Mouse (Mus musculus) midbrain, embryonic 10.5 days (tissue): ENCODE measurements around the gene Plcl1. TPM values are rescaled to one million over a fixed set of nuclear protein-coding genes. Genes with fewer than 3 reads are reported as not detected.
A peak's percentile ranks its signal among the peaks of the same experiment; 100 is the strongest.

Source experiments
- DNase-seq: peaks from one replicate; pipeline ENCODE4 v3.0.0-alpha.2; 2017; ENCODE audit warnings: low spot score
- H3K27ac ChIP-seq: fragments of 300-500 bp; sonication (generic); replicated peaks from 2 replicates; pipeline ENCODE4 v1.5.1; 2016; ENCODE audit warnings: mild to moderate bottlenecking
- H3K27me3 ChIP-seq: fragments of 300-500 bp; sonication (generic); 2 replicates; pipeline ENCODE4 v1.6.1; 2016; ENCODE audit warnings: low read depth, mild to moderate bottlenecking; ENCODE audit not compliant: poor library complexity, severe bottlenecking
- H3K36me3 ChIP-seq: fragments of 300-500 bp; sonication (generic); 2 replicates; pipeline ENCODE4 v1.6.1; 2016; ENCODE audit warnings: mild to moderate bottlenecking, moderate library complexity
- H3K4me1 ChIP-seq: fragments of 300-500 bp; sonication (generic); 2 replicates; pipeline ENCODE4 v1.6.1; 2016
- H3K4me3 ChIP-seq: fragments of 300-500 bp; sonication (generic); 2 replicates; pipeline ENCODE4 v1.5.1; 2016; ENCODE audit warnings: mild to moderate bottlenecking, moderate library complexity
- H3K9me3 ChIP-seq: fragments of 300-500 bp; sonication (generic); replicated peaks from 2 replicates; pipeline ENCODE4 v1.6.1; 2016; ENCODE audit warnings: mild to moderate bottlenecking
- WGBS: fragments of 180-500 bp; shearing (Covaris S2); methylation state at CpG from one replicate; pipeline ENCODE4 v1.1.7; 2016; 5-methylcytosine and 5-hydroxymethylcytosine counted together
- polyA plus RNA-seq: library from polyadenylated mRNA; unstranded; fragments of >200 nt; fragmentation: Nextera tagmentation; extraction: Ambion mirVana; gene quantifications from 2 replicates; pipeline ENCODE4 v1.2.1, GENCODE M21; 2016

Plcl1 gene
- polyA plus RNA-seq, 1 experiment from 2014 or later, result 1.0 TPM

DNA sequence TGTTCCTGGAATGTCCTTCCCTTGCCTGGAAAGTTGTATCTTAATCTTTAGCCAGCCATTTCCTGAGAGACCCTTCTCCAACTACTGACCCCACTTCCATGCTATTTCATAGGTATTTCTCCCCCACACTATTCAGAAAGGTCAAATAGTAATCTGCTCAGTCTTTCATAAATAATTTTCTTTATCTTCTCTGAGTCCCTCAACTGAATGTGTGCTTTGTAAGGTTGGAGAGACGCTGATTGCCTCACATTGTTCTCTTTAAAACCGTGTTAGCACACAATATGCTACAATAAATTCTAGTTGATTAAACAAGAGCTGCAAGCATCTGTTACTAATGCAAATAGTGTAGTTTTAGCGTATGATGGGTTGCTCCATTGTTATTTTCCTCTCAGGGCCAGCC, 300.0 kb downstream of the Plcl1 start:
- Histone ChIP-seq H3K4me1 (peaks cover 47% of the 10 kb centered on the region), H3K27me3 (peaks cover 86% of the 10 kb centered on the region), H3K4me3 (no peak overlapping the region), H3K27ac (no peak overlapping the region), H3K9me3 (no peaks in the 10 kb centered on the region), H3K36me3 (no peaks in the 10 kb centered on the region)
- no peak for DNase-seq
- 54% methylated on average over 3 of the region's 3 CpGs for WGBS

DNA sequence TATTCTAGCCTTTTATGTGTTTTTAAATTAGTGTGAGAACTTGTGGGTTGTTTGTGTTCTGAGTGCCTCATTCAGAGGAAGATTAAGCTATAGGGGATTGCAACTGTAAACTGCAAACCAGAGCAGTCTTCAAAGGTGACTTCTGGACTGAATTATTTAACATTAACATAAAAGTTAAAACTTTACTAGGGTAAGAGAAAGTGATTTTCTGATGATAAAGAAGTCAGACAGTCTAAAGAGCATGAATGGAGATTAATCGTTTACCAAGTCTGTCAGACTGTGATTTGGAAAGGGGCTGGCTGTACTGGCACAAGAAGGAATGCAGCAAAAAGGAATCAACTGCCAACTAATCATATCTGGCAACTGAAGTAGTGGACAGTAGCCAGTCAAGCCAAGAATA, 301.2 kb downstream of the Plcl1 start:
- Histone ChIP-seq H3K4me3 (no peak overlapping the region), H3K9me3 (no peaks in the 10 kb centered on the region), H3K27me3 (peaks cover 77% of the 10 kb centered on the region), H3K36me3 (no peaks in the 10 kb centered on the region), H3K27ac (no peak overlapping the region), H3K4me1 (peaks cover 35% of the 10 kb centered on the region)
- 67% methylated on average over 1 of the region's 1 CpGs for WGBS
- no peak for DNase-seq

GRCm38 (mm10) chr1:55717283-55717803, 311.6 kb downstream of the Plcl1 start:
- H3K4me3 ChIP-seq, result no peak overlapping the region
- no peaks in the 10 kb centered on the region for H3K9me3 ChIP-seq
- H3K36me3 ChIP-seq, result no peaks in the 10 kb centered on the region
- H3K4me1 ChIP-seq, result no peaks in the 10 kb centered on the region
- no peak overlapping the region for H3K27ac ChIP-seq
- WGBS, result 84% methylated on average over 4 of the region's 4 CpGs
- DNase-seq, result no peak
- no peaks in the 10 kb centered on the region for H3K27me3 ChIP-seq

DNA sequence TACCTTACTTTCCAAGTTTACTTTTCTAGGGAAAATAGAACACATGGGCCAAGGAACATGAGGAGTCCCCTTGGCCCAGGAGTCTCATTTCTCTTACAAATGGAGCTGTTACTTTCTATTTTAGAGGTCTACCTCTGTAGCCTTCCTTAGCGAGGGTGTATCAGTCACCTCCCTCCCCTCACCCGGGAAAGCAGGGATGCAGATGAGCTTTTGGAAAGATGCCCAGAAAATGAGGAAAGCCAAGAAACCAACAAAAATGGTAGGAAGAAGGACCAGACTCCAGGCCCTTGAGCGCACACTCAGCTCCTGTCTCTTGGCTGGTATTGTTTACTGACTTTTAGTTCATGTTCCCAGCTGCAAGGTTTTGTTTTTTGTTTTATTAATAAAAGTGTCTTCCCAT, 319.7 kb downstream of the Plcl1 start:
- 89% methylated on average over 3 of the region's 3 CpGs for WGBS
- H3K27ac ChIP-seq, result no peak overlapping the region
- no peaks in the 10 kb centered on the region for H3K4me1 ChIP-seq
- no peak for DNase-seq
- H3K9me3 ChIP-seq, result no peaks in the 10 kb centered on the region
- H3K4me3 ChIP-seq, result no peak overlapping the region
- no peaks in the 10 kb centered on the region for H3K27me3 ChIP-seq
- H3K36me3 ChIP-seq, result no peaks in the 10 kb centered on the region

DNA sequence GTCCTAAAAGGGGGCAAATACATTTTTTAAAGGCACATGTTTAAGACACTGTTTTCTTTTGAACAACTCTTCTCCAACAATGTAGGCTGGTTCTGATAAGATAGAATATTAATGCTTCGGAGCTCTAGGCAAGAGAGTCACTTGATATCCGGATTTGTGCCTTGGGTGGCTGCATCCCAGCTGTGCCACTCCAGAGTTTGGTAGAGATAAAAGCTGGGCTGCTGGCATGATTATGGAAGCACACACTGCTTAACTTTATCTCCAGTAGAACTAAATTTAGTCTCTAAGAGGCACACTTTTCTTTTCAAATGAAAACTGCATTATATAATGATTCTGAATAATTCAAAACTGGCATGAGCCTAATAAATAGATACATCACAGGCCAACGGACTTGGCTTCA, 323.6 kb downstream of the Plcl1 start:
- DNase-seq, result no peak
- H3K36me3 ChIP-seq, result no peaks in the 10 kb centered on the region
- no peak overlapping the region for H3K27ac ChIP-seq
- no peaks in the 10 kb centered on the region for H3K27me3 ChIP-seq
- no peaks in the 10 kb centered on the region for H3K9me3 ChIP-seq
- H3K4me1 ChIP-seq, result no peaks in the 10 kb centered on the region
- WGBS, result 85% methylated on average over 3 of the region's 3 CpGs
- no peak overlapping the region for H3K4me3 ChIP-seq

DNA sequence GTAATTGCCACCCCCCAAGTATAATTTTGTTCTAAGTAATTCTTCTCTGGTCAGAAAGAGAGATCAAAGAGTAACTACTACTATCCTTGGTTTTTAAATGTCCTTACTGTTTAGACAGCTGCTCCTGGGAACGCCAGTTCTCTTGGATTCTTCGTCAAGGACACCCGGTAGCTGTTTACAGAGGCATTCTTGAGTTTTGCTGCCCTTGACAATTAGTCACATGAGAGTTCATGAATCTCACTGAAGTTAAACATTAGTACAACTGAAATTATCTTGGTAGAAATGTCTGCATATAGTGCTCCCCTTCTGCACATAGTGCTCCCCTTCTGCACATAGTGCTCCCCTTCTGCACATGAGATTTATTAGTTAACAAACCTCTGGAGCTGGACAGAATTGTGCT, 327.2 kb downstream of the Plcl1 start:
- WGBS, result 83% methylated on average over 3 of the region's 3 CpGs

GRCm38 (mm10) chr1:55736054-55736740, 330.5 kb downstream of the Plcl1 start:
- H3K9me3 ChIP-seq, result no peaks in the 10 kb centered on the region
- H3K36me3 ChIP-seq, result no peaks in the 10 kb centered on the region
- no peak overlapping the region for H3K4me3 ChIP-seq
- DNase-seq, result peak; percentile 79
- no peaks in the 10 kb centered on the region for H3K4me1 ChIP-seq
- WGBS, result 85% methylated on average over 14 of the region's 14 CpGs
- H3K27me3 ChIP-seq, result peaks cover 26% of the 10 kb centered on the region
- H3K27ac ChIP-seq, result no peak overlapping the region

More for the DNA sequence above, 327.2 kb downstream of the Plcl1 start:
- DNase-seq, result no peak
- Histone ChIP-seq H3K27ac (no peak overlapping the region), H3K36me3 (no peaks in the 10 kb centered on the region), H3K9me3 (no peaks in the 10 kb centered on the region), H3K27me3 (peaks cover 14% of the 10 kb centered on the region), H3K4me3 (no peak overlapping the region), H3K4me1 (no peaks in the 10 kb centered on the region)

GRCm38 (mm10) chr1:55736762-55737288, 331.1 kb downstream of the Plcl1 start:
- no peak for DNase-seq
- 75% methylated on average over 5 of the region's 5 CpGs for WGBS
- Histone ChIP-seq H3K27ac (no peak overlapping the region), H3K27me3 (peaks cover 26% of the 10 kb centered on the region), H3K9me3 (no peaks in the 10 kb centered on the region), H3K36me3 (no peaks in the 10 kb centered on the region), H3K4me3 (no peak overlapping the region), H3K4me1 (no peaks in the 10 kb centered on the region)

DNA sequence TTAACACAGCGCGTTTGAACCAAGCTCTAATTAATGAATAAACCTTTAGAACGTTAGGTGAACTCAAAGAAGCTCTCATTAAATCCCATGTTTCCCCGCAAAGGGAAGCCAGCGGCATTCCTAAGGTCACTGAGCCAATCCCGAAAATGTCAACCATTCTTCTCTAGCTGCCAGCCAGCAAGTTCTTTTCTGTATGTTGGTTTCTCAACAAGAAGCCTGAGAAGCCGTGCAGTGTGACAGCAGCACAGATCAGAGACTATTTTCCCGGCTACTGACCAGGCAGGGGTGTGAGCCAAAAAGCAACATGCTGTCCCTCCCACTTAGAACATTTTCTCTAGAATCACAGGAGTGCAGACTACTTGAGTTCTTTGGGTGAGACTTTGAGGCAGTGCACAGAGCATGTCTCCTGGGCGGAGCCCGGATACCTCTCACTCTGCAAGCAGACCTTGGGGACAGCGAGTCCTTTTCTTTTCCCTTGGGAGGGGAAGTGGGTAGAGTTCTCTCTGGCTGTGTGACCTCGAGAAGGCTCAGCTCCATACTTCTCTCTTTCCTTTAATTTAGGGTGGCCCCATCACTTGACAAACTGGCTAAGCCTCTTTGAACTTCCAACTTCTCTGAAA, 333.1 kb downstream of the Plcl1 start:
- H3K36me3 ChIP-seq, result no peaks in the 10 kb centered on the region
- H3K4me3 ChIP-seq, result no peak overlapping the region
- 71% methylated on average over 12 of the region's 12 CpGs for WGBS
- peaks cover 11% of the 10 kb centered on the region for H3K4me1 ChIP-seq
- peaks cover 26% of the 10 kb centered on the region for H3K27me3 ChIP-seq
- DNase-seq, result no peak
- H3K9me3 ChIP-seq, result no peaks in the 10 kb centered on the region
- H3K27ac ChIP-seq, result no peak overlapping the region

GRCm38 (mm10) chr1:55741885-55742284, 336.2 kb downstream of the Plcl1 start:
- Histone ChIP-seq H3K4me3 (no peak overlapping the region), H3K4me1 (peaks cover 11% of the 10 kb centered on the region), H3K27me3 (peaks cover 23% of the 10 kb centered on the region), H3K36me3 (no peaks in the 10 kb centered on the region), H3K27ac (no peak overlapping the region), H3K9me3 (no peaks in the 10 kb centered on the region)
- DNase-seq, result no peak
- 90% methylated on average over 3 of the region's 3 CpGs for WGBS

- Histone ChIP-seq H3K36me3 (no peaks in the 10 kb centered on the region), H3K27me3 (no peaks in the 10 kb centered on the region), H3K4me1 (peaks cover 2% of the 10 kb centered on the region; the same call in 1 of the 2 replicates), H3K9me3 (no peaks in the 10 kb centered on the region), H3K27ac (no peak overlapping the region), H3K4me3 (no peak overlapping the region)
- 66% methylated on average over 5 of the region's 5 CpGs for WGBS
- no peak for DNase-seq
Measured at GRCm38 (mm10) chr1:55748516-55748915, 342.8 kb downstream of the Plcl1 start.

DNA sequence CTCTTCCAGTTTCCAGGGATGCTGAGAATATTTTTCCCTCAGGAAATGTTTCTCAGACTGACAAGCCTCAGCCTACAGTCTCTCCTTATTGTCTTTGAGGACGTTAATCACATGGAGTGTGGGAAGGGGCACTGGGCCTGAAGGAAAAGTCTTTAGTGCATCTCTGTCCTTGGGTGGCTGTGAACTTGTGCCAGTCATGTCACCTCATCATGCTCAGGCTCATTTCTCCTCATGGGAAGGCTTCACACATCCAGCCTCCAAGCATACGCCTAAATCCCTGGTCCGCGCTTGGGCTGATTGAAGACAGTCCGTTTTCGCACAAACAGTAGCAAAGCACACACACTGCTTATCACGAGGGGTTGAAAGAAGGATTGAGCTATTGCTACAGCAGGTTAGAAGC, 344.0 kb downstream of the Plcl1 start:
- Histone ChIP-seq H3K36me3 (no peaks in the 10 kb centered on the region), H3K27me3 (no peaks in the 10 kb centered on the region)
- 92% methylated on average over 7 of the region's 7 CpGs for WGBS

DNA sequence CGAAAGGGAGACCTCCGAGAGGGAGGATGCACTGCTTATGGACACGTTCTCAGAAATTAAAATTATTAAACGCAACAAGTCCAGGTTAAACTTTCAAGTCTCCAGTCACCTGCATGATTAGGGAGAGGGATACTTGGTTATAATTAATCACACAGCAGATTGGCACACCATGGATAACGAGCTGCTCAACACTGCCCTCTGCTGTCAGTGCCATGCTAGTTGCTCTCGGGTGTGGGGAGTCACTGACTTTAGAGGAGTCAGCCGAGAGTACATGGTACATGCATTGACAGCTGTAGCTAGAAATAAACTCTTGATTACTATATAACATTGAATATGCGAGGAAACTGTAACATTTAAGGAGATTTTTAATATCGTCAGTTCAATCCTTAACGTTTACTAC, 350.0 kb downstream of the Plcl1 start:
- Histone ChIP-seq H3K36me3 (no peaks in the 10 kb centered on the region), H3K27ac (no peak overlapping the region), H3K4me3 (no peak overlapping the region), H3K4me1 (no peaks in the 10 kb centered on the region), H3K9me3 (no peaks in the 10 kb centered on the region), H3K27me3 (no peaks in the 10 kb centered on the region)
- 58% methylated on average over 10 of the region's 10 CpGs for WGBS
- DNase-seq, result peak; percentile 27

More for the DNA sequence above, 344.0 kb downstream of the Plcl1 start:
- H3K4me1 ChIP-seq, result no peaks in the 10 kb centered on the region
- no peak overlapping the region for H3K27ac ChIP-seq
- H3K9me3 ChIP-seq, result no peaks in the 10 kb centered on the region
- H3K4me3 ChIP-seq, result no peak overlapping the region
- no peak for DNase-seq
